Mouse (Mus musculus): Measurements from ENCODE around the gene Atoh8. TPM values are rescaled to one million over a fixed set of nuclear protein-coding genes. Genes with fewer than 3 reads are reported as not detected.

The Atoh8 gene
- polyA plus RNA-seq, 1 experiment = 9.1 TPM

- Histone ChIP-seq H3K27ac (ENCODE audit: insufficient read depth, low read depth, low read length) (no peak overlapping the region), H3K4me1 (ENCODE audit: control insufficient read depth, insufficient read depth, insufficient read length, low read length) (no peaks in the 10 kb centered on the region), H3K36me3 (ENCODE audit: control insufficient read depth, insufficient read depth, low read length) (no peaks in the 10 kb centered on the region), H3K4me3 (ENCODE audit: low read depth, low read length) (no peak overlapping the region), H3K27me3 (ENCODE audit: control insufficient read depth, insufficient read depth, low read length) (no peaks in the 10 kb centered on the region)
- WGBS = 77% methylated on average over 8 of the region's 8 CpGs
- TF ChIP-seq CTCF (IDR thresholded peaks at IDR 0.05; ENCODE audit: extremely low read depth, insufficient read length, insufficient replicate concordance, low read depth, low read length) = no peak
- TF ChIP-seq POLR2A (IDR thresholded peaks at IDR 0.05; ENCODE audit: low read depth, low read length) = no peak
Measured at GRCm38 (mm10) chr6:72158966-72159764, 76.2 kb downstream of the Atoh8 start.

Other genes starting within 250 kb of the Atoh8 start
- 2.8 and 3.0 TPM in 2 replicates for gene St3gal5, start 138.0 kb downstream of the Atoh8 start, polyA plus RNA-seq (2012; rRNA removed)
- 0.36 and 0.71 TPM in 2 replicates for gene Sftpb, start 69.0 kb upstream of the Atoh8 start, polyA plus RNA-seq (2012; rRNA removed)
- gene Usp39, start 109.6 kb upstream of the Atoh8 start, polyA plus RNA-seq (2012; rRNA removed) = 5.5 and 6.8 TPM in 2 replicates
- 6.5 and 12.7 TPM in 2 replicates for gene 0610030E20Rik, start 111.7 kb upstream of the Atoh8 start, polyA plus RNA-seq (2012; rRNA removed)
- 16.6 and 31.8 TPM in 2 replicates for gene Tmem150a, start 119.9 kb upstream of the Atoh8 start, polyA plus RNA-seq (2012; rRNA removed)
- 59.5 and 97.6 TPM in 2 replicates for gene Rnf181, start 131.4 kb upstream of the Atoh8 start, polyA plus RNA-seq (2012; rRNA removed)
- gene Vamp5, start 144.9 kb upstream of the Atoh8 start, polyA plus RNA-seq (2012; rRNA removed) = 14.8 and 19.8 TPM in 2 replicates
- gene Vamp8, start 155.1 kb upstream of the Atoh8 start, polyA plus RNA-seq (2012; rRNA removed) = 124 and 243 TPM in 2 replicates
- gene Ggcx, start 178.7 kb upstream of the Atoh8 start, polyA plus RNA-seq (2012; rRNA removed) = 5.6 and 6.1 TPM in 2 replicates
- gene Mat2a, start 204.0 kb upstream of the Atoh8 start, polyA plus RNA-seq (2012; rRNA removed) = 19.5 and 20.1 TPM in 2 replicates